Mouse (Mus musculus): ENCODE results near the gene Gdf10.

Gene Gdf10

GRCm38 (mm10) chr14:33923168-33924070 is at the start of gene Gdf10:
Gene Gdf10, plus strand, starts transcription at chr14:33923587.
- no peak for DNase-seq (ENCODE audit: low spot score)

- DNase-seq (ENCODE audit: low spot score): no peak
Observed at GRCm38 (mm10) chr14:33878826-33879225, 44.6 kb upstream of the Gdf10 start.

- DNase-seq (ENCODE audit: low spot score): no peak
Observed at GRCm38 (mm10) chr14:33880236-33880635, 43.2 kb upstream of the Gdf10 start.

- DNase-seq (ENCODE audit: low spot score): no peak
Observed at GRCm38 (mm10) chr14:33881471-33881870, 41.9 kb upstream of the Gdf10 start.

- no peak for DNase-seq (ENCODE audit: low spot score)
Observed at GRCm38 (mm10) chr14:33883046-33883445, 40.3 kb upstream of the Gdf10 start.

GRCm38 (mm10) chr14:33885466-33885865 is 37.9 kb upstream of the Gdf10 start:
- no peak for DNase-seq (ENCODE audit: low spot score)

- DNase-seq (ENCODE audit: low spot score): no peak
Observed at GRCm38 (mm10) chr14:33888387-33889035, 34.9 kb upstream of the Gdf10 start.

GRCm38 (mm10) chr14:33889971-33890370 is 33.4 kb upstream of the Gdf10 start:
- DNase-seq (ENCODE audit: low spot score): no peak

GRCm38 (mm10) chr14:33891507-33891906 is 31.9 kb upstream of the Gdf10 start:
- DNase-seq (ENCODE audit: low spot score): no peak

- no peak for DNase-seq (ENCODE audit: low spot score)
Observed at GRCm38 (mm10) chr14:33895777-33896176, 27.6 kb upstream of the Gdf10 start.

GRCm38 (mm10) chr14:33896628-33897300 is 26.6 kb upstream of the Gdf10 start:
- no peak for DNase-seq (ENCODE audit: low spot score)

- DNase-seq (ENCODE audit: low spot score): no peak
Observed at GRCm38 (mm10) chr14:33902783-33903182, 20.6 kb upstream of the Gdf10 start.

- no peak for DNase-seq (ENCODE audit: low spot score)
Observed at GRCm38 (mm10) chr14:33903199-33903598, 20.2 kb upstream of the Gdf10 start.

GRCm38 (mm10) chr14:33904851-33905250 is 18.5 kb upstream of the Gdf10 start:
- DNase-seq (ENCODE audit: low spot score): no peak

- DNase-seq (ENCODE audit: low spot score): no peak
Observed at GRCm38 (mm10) chr14:33913727-33914126, 9.7 kb upstream of the Gdf10 start.

GRCm38 (mm10) chr14:33914206-33914605 is 9.2 kb upstream of the Gdf10 start:
- DNase-seq (ENCODE audit: low spot score): no peak

GRCm38 (mm10) chr14:33920727-33921559 is 2.4 kb upstream of the Gdf10 start:
- no peak for DNase-seq (ENCODE audit: low spot score)

GRCm38 (mm10) chr14:33922771-33923167 is 618 bp upstream of the Gdf10 start:
- no peak for DNase-seq (ENCODE audit: low spot score)

- DNase-seq (ENCODE audit: low spot score): no peak
Observed at GRCm38 (mm10) chr14:33931853-33932252, 8.5 kb downstream of the Gdf10 start.

- no peak for DNase-seq (ENCODE audit: low spot score)
Observed at GRCm38 (mm10) chr14:33932935-33933703, 9.7 kb downstream of the Gdf10 start.

GRCm38 (mm10) chr14:33933778-33934317 is 10.5 kb downstream of the Gdf10 start:
- no peak for DNase-seq (ENCODE audit: low spot score)
